Mouse (Mus musculus): ENCODE measurements around the gene Slc4a4. TPM values are rescaled to one million over a fixed set of nuclear protein-coding genes. Genes with fewer than 3 reads are reported as not detected.

The Slc4a4 gene
- total and polyA plus RNA-seq, 2 experiments = 12.0 to 30.2 TPM

DNA sequence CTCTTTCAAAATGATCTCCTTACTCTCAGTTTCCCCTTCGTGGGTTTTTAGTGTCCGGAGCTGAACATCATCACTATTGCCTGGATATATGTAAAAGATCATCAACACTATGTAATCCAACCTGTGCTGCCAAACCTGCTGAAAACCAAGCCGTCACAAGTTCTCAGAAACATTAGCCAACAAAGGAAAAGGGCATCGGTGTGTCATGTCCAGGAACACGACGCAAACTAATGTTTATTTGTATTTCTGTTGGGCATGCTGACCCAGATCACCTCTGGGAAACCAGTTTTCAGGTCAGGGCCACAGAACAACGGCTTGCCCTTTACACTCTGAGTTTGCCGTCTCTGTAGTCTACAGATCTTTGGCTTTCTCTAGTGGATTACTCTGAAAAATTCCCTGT is 146.0 kb downstream of the Slc4a4 start:
- DNase-seq (ENCODE audit: extremely low read depth, low read depth, low spot score) = peak; percentile 99
- no peak for TF ChIP-seq CTCF (IDR thresholded peaks at IDR 0.05; ENCODE audit: low read depth, low read length)
- Histone ChIP-seq H3K36me3 (ENCODE audit: control insufficient read depth, insufficient read depth, low read length) (peaks cover 4% of the 10 kb centered on the region; the same call in 1 of the 2 replicates), H3K79me2 (ENCODE audit: control insufficient read depth, insufficient read depth, low read length) (peaks cover 5% of the 10 kb centered on the region; the same call in 1 of the 2 replicates), H3K4me1 (ENCODE audit: control insufficient read depth, insufficient read depth, low read length) (peaks cover 9% of the 10 kb centered on the region; the same call in 1 of the 2 replicates), H3K9ac (ENCODE audit: low read depth, low read length) (no peak overlapping the region), H3K4me3 (ENCODE audit: insufficient read depth, low read depth, low read length) (no peak overlapping the region), H3K27me3 (ENCODE audit: control insufficient read depth, insufficient read depth, low read length) (no peaks in the 10 kb centered on the region), H3K27ac (replicated peaks; ENCODE audit: insufficient read depth, low read depth, low read length) (no peak overlapping the region; the same call in 1 of the 2 replicates)
- 17% methylated on average over 8 of the region's 8 CpGs for WGBS

DNA sequence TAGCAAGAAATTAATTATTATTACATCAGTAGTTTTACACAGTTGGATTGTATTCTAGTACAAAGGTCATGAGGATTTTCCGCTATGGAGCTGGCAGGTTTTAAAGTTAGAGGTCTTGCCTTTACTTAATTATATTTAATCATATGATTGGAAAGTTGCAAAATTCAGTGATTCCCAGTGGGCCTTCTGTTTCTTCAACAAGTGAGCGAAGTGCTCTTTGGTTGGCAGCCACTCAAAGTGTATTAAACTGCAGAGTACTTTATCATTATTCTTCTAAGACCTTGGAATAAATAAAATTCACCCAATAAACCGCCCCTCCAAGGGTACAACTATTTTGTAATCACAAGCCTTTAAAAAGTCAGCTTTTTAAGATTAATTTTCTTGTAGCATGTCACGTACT is 146.6 kb downstream of the Slc4a4 start:
- H3K27ac ChIP-seq (replicated peaks; ENCODE audit: insufficient read depth, low read depth, low read length) = no peak overlapping the region
- no peaks in the 10 kb centered on the region for H3K27me3 ChIP-seq (ENCODE audit: control insufficient read depth, insufficient read depth, low read length)
- H3K9ac ChIP-seq (ENCODE audit: low read depth, low read length) = no peak overlapping the region
- peak; percentile 66 for DNase-seq (ENCODE audit: extremely low read depth, low read depth, low spot score)
- peaks cover 4% of the 10 kb centered on the region; the same call in 1 of the 2 replicates for H3K36me3 ChIP-seq (ENCODE audit: control insufficient read depth, insufficient read depth, low read length)
- no peak overlapping the region for H3K4me3 ChIP-seq (ENCODE audit: insufficient read depth, low read depth, low read length)
- TF ChIP-seq CTCF (IDR thresholded peaks at IDR 0.05; ENCODE audit: low read depth, low read length) (no peak), POLR2A (IDR thresholded peaks at IDR 0.05; ENCODE audit: extremely low read depth, insufficient read depth, low read length) (no peak)
- peaks cover 9% of the 10 kb centered on the region; the same call in 1 of the 2 replicates for H3K4me1 ChIP-seq (ENCODE audit: control insufficient read depth, insufficient read depth, low read length)
- 25% methylated on average over 4 of the region's 4 CpGs for WGBS
- peaks cover 3% of the 10 kb centered on the region; the same call in 1 of the 2 replicates for H3K79me2 ChIP-seq (ENCODE audit: control insufficient read depth, insufficient read depth, low read length)

DNA sequence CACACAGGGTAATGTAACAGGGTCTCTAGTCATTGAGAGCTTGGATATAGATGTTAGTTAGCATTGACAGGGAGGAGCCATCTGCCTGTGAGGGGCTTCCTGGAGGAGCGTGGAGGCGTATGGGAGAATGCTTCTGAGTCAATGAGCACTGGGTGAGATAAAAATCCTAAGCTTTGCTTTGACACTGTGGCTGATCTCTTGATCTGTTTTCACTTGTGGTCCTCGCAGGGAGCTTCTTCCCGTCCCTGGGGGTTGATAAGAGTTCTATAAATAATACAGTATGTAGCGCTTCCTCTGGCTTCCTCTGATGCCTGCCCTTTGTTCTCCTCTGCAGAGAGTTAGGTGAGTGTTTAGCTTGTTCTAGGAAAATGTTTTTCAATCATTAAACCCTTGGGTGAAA is 149.5 kb downstream of the Slc4a4 start:
- Histone ChIP-seq H3K9ac (ENCODE audit: low read depth, low read length) (no peak overlapping the region), H3K27me3 (ENCODE audit: control insufficient read depth, insufficient read depth, low read length) (no peaks in the 10 kb centered on the region), H3K4me1 (ENCODE audit: control insufficient read depth, insufficient read depth, low read length) (peaks cover 9% of the 10 kb centered on the region; the same call in 1 of the 2 replicates), H3K36me3 (ENCODE audit: control insufficient read depth, insufficient read depth, low read length) (no peaks in the 10 kb centered on the region; the same call in 1 of the 2 replicates), H3K4me3 (ENCODE audit: insufficient read depth, low read depth, low read length) (no peak overlapping the region), H3K79me2 (ENCODE audit: control insufficient read depth, insufficient read depth, low read length) (peaks cover 2% of the 10 kb centered on the region; the same call in 1 of the 2 replicates), H3K27ac (replicated peaks; ENCODE audit: insufficient read depth, low read depth, low read length) (no peak overlapping the region)
- no peak for TF ChIP-seq POLR2A (IDR thresholded peaks at IDR 0.05; ENCODE audit: extremely low read depth, insufficient read depth, low read length)
- no peak for TF ChIP-seq CTCF (IDR thresholded peaks at IDR 0.05; ENCODE audit: low read depth, low read length)
- no peak for DNase-seq (ENCODE audit: extremely low read depth, low read depth, low spot score)
- 47% methylated on average over 5 of the region's 5 CpGs for WGBS

- no peak for DNase-seq (ENCODE audit: extremely low read depth, low read depth, low spot score)
These were observed 154.2 kb downstream of the Slc4a4 start for GRCm38 (mm10) chr5:89040814-89041213.

GRCm38 (mm10) chr5:89043846-89044245 is 157.2 kb downstream of the Slc4a4 start:
- DNase-seq (ENCODE audit: extremely low read depth, low read depth, low spot score) = no peak
- TF ChIP-seq POLR2A (IDR thresholded peaks at IDR 0.05; ENCODE audit: extremely low read depth, insufficient read depth, low read length) (no peak), CTCF (IDR thresholded peaks at IDR 0.05; ENCODE audit: low read depth, low read length) (no peak)
- Histone ChIP-seq H3K36me3 (ENCODE audit: control insufficient read depth, insufficient read depth, low read length) (peaks cover 8% of the 10 kb centered on the region), H3K4me3 (ENCODE audit: insufficient read depth, low read depth, low read length) (no peak overlapping the region), H3K27ac (replicated peaks; ENCODE audit: insufficient read depth, low read depth, low read length) (no peak overlapping the region), H3K9ac (ENCODE audit: low read depth, low read length) (no peak overlapping the region), H3K79me2 (ENCODE audit: control insufficient read depth, insufficient read depth, low read length) (no peaks in the 10 kb centered on the region), H3K27me3 (ENCODE audit: control insufficient read depth, insufficient read depth, low read length) (no peaks in the 10 kb centered on the region), H3K4me1 (ENCODE audit: control insufficient read depth, insufficient read depth, low read length) (no peaks in the 10 kb centered on the region)
- 71% methylated on average over 5 of the region's 5 CpGs for WGBS

More at GRCm38 (mm10) chr5:89040814-89041213, 154.2 kb downstream of the Slc4a4 start:
- Histone ChIP-seq H3K27ac (replicated peaks; ENCODE audit: insufficient read depth, low read depth, low read length) (no peak overlapping the region), H3K36me3 (ENCODE audit: control insufficient read depth, insufficient read depth, low read length) (no peaks in the 10 kb centered on the region; the same call in 1 of the 2 replicates), H3K79me2 (ENCODE audit: control insufficient read depth, insufficient read depth, low read length) (peaks cover 2% of the 10 kb centered on the region; the same call in 1 of the 2 replicates), H3K9ac (ENCODE audit: low read depth, low read length) (no peak overlapping the region), H3K4me1 (ENCODE audit: control insufficient read depth, insufficient read depth, low read length) (peaks cover 3% of the 10 kb centered on the region; the same call in 1 of the 2 replicates), H3K27me3 (ENCODE audit: control insufficient read depth, insufficient read depth, low read length) (no peaks in the 10 kb centered on the region), H3K4me3 (ENCODE audit: insufficient read depth, low read depth, low read length) (no peak overlapping the region)
- TF ChIP-seq POLR2A (IDR thresholded peaks at IDR 0.05; ENCODE audit: extremely low read depth, insufficient read depth, low read length) (no peak), CTCF (IDR thresholded peaks at IDR 0.05; ENCODE audit: low read depth, low read length) (no peak)
- 71% methylated on average over 3 of the region's 3 CpGs for WGBS

- Histone ChIP-seq H3K4me3 (ENCODE audit: insufficient read depth, low read depth, low read length) (no peak overlapping the region), H3K9ac (ENCODE audit: low read depth, low read length) (no peak overlapping the region), H3K27ac (replicated peaks; ENCODE audit: insufficient read depth, low read depth, low read length) (no peak overlapping the region), H3K79me2 (ENCODE audit: control insufficient read depth, insufficient read depth, low read length) (no peaks in the 10 kb centered on the region), H3K4me1 (ENCODE audit: control insufficient read depth, insufficient read depth, low read length) (no peaks in the 10 kb centered on the region), H3K27me3 (ENCODE audit: control insufficient read depth, insufficient read depth, low read length) (no peaks in the 10 kb centered on the region), H3K36me3 (ENCODE audit: control insufficient read depth, insufficient read depth, low read length) (peaks cover 8% of the 10 kb centered on the region)
- no peak for DNase-seq (ENCODE audit: extremely low read depth, low read depth, low spot score)
- TF ChIP-seq POLR2A (IDR thresholded peaks at IDR 0.05; ENCODE audit: extremely low read depth, insufficient read depth, low read length) (no peak), CTCF (IDR thresholded peaks at IDR 0.05; ENCODE audit: low read depth, low read length) (no peak)
- WGBS = 96% methylated on average over 5 of the region's 5 CpGs
These were observed 158.2 kb downstream of the Slc4a4 start for GRCm38 (mm10) chr5:89044801-89045200.
